Mouse (Mus musculus): ENCODE results near the gene Cyp4a14.
"Not testable (repeated sequence)": the region's sequence is repeated elsewhere in the genome, so short reads cannot be mapped to it uniquely, and the experiment has no call there.

The Cyp4a14 gene

DNA sequence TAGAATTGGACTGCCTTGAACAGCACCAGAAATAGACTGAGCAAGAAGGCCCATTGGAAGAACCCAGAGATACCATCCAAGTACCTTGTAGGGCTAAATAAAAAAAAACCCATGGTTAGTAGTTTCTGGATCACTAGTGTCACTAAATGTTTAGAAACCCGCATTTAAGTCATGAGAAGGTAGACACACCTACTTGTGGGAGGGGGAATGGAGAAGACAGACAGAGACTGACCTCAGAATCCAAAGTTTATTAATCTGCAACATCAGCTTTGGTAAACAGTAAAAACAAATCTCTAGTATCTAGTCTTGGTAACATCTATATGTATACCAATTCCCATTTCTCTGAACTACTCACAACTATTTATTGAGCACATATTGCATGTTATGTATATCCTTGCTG lies at the start of gene Cyp4a14:
Gene Cyp4a14, minus strand, starts transcription at position 142 of the 400 bp plus-strand sequence.
- no peak for DNase-seq

DNA sequence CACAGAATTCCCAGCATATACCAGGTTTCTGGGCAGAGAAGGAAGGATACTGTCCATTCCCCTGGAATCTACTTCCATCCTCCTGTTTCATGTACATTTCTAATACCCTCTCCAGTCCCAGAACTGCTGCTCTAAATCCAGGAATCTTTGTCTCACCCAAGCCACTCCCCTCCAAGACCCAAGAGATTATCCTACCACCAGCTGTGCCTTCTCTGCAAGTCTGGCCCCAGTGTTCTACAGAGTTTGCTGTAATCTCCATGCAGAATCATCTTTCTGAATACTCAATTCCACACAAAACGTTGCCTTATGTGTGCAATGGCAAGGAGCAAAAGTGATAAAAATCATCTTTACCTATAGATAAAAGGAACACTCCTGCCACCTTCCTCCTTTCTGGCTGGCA lies 49.2 kb upstream of the Cyp4a14 start:
- no peak for DNase-seq

- no peak for DNase-seq
These were observed 25.8 kb upstream of the Cyp4a14 start for GRCm38 (mm10) chr4:115521766-115522165.

- DNase-seq: no peak
These were observed 23.5 kb upstream of the Cyp4a14 start for GRCm38 (mm10) chr4:115519444-115519843.

GRCm38 (mm10) chr4:115518000-115518399 lies 22.1 kb upstream of the Cyp4a14 start, which contains the start of gene Cyp4a10:
TSS of gene Cyp4a10 (plus strand) at chr4:115518264.
- DNase-seq: not testable (repeated sequence)

- not testable (repeated sequence) for DNase-seq
These were observed 18.0 kb upstream of the Cyp4a14 start for GRCm38 (mm10) chr4:115513964-115514363.

DNA sequence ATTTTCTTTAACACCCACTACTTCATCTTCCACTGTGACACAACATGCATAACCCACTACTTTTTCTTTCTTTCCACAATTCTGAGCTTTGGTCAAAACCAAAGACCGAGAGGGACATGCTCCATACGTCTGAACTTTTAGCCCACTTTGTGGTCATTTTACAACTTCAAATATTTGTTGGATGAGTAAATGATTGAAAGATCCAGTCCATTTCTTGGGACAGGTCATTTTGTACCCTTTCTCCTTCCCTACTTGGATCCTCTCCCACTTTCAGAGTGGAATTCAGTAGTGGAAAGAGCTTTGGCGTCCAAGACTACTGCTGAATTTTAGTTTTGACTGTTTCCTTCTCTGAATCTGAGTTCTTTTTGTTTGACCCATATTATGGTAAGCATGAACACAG lies 1.5 kb upstream of the Cyp4a14 start:
- DNase-seq: no peak

DNA sequence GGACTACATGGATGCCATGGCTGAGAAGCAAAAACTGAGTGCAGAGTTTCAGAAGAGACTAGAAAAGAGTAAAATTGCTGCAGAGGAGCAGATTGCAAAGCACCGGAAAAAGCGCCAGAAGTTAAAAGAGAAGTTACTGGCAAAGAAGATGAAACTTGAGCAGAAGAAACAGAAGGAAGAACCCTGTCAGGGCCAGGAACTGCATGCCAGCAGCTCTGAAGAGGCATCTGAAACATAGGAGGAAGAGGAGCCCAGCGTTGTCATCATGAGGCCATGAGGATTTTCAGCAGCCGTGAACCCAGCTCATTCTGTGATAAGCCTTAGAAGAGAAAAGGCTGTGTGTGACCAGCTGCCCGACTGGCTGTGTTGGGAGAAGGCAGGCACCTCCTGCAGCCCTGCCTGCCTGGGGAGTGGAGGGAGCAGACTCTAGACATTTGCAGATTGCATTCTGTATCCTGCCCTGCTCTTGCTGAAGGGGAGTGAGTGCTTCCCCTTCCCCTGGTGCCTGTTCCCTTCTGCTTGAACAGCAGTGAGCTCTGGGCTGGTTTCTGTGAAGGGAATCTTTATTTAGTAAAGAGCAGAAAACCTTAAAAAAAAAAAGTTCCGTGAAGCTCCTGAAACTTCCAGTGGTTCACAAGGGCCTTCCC lies 14.8 kb downstream of the Cyp4a14 start:
- no peak for DNase-seq

- DNase-seq: peak; percentile 55
These were observed 19.9 kb downstream of the Cyp4a14 start for GRCm38 (mm10) chr4:115476051-115476450.

DNA sequence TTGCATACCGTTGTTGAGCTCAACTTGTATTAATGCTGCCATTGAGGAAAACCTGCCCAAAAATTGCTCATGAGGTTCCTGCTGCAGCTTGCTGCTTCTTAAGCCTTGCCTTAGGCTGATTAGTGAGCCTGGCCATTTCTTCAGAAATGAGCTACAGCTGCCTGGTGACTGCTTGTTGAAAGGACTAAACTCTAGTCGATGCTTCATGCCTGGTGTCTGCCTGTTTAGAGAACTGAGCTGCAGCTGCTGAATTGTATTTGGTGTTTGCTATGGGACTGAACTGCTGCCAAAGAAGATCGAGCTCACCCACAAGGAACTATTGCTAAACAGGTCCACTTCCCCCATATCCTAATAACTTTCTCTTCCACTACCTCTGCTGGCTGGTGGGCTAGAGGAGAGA lies 22.4 kb downstream of the Cyp4a14 start:
- not testable (repeated sequence) for DNase-seq

DNA sequence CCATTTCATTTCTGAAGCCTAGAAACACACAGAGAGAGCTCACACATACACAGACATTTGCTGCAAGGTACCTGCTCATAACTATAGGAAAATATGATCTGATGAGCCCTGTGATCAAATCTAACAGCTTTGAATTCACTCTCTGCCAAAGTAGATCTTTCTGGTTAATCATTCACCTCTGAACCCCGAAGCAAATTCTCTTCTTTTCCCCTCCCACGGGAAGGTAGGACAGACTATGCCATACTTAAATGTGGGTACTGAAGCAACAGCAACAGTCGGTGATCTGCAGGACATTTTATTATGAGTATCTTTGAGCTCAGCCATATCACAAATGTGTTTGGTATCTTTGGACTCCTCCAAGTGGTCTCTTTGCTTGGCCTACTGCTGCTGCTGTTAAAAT lies 43.6 kb downstream of the Cyp4a14 start, which contains the start of gene Cyp4a30b:
Gene Cyp4a30b, plus strand, starts transcription at position 301 of the 400 bp plus-strand sequence.
- no peak for DNase-seq

GRCm38 (mm10) chr4:115450577-115451137 lies 45.3 kb downstream of the Cyp4a14 start:
- DNase-seq: no peak

Measured in lung, postnatal 36 days (tissue).